Mouse (Mus musculus) neutrophil, adult 5-6 weeks (primary cell): ENCODE measurements around the gene Nfasc. TPM values are rescaled to one million over a fixed set of nuclear protein-coding genes. Genes with fewer than 3 reads are reported as not detected.

Source experiments
- ATAC-seq: fragments of 151-379, 151-347 bp; 2 replicates; pipeline ENCODE4 v1.8.0; 2017; ENCODE audit warnings: mild to moderate bottlenecking, moderate TSS enrichment; ENCODE audit not compliant: insufficient number of reproducible peaks, poor library complexity, low FRiP score, severe bottlenecking; ENCODE audit errors: extremely low read depth
- total RNA-seq: library from RNA; stranded (forward); fragments of 200-1000 nt; gene quantifications from 2 replicates; pipeline ENCODE4 v1.2.3, GENCODE M21; 2017

Nfasc gene
- under 0.01 TPM in 1 of 2 replicates, not detected in the other for total RNA-seq

- ATAC-seq = no peak
Measured at GRCm38 (mm10) chr1:132741175-132741997, at the start of gene Nfasc. Gene Nfasc, minus strand, starts transcription at chr1:132741797.

GRCm38 (mm10) chr1:132791049-132791448 is 49.5 kb upstream of the Nfasc start:
- peak; percentile 94 for ATAC-seq

GRCm38 (mm10) chr1:132786866-132787265 is 45.3 kb upstream of the Nfasc start:
- no peak for ATAC-seq

- ATAC-seq = no peak
Measured at GRCm38 (mm10) chr1:132781607-132782445, 40.2 kb upstream of the Nfasc start.

GRCm38 (mm10) chr1:132780961-132781360 is 39.4 kb upstream of the Nfasc start:
- no peak for ATAC-seq

- ATAC-seq = no peak
Measured at GRCm38 (mm10) chr1:132780254-132780653, 38.7 kb upstream of the Nfasc start.

GRCm38 (mm10) chr1:132774959-132775358 is 33.4 kb upstream of the Nfasc start:
- no peak for ATAC-seq

GRCm38 (mm10) chr1:132771377-132771776 is 29.8 kb upstream of the Nfasc start:
- ATAC-seq = no peak

- no peak for ATAC-seq
Measured at GRCm38 (mm10) chr1:132769559-132769958, 28.0 kb upstream of the Nfasc start.

- ATAC-seq = no peak
Measured at GRCm38 (mm10) chr1:132767422-132767821, 25.8 kb upstream of the Nfasc start.

GRCm38 (mm10) chr1:132765887-132766651 is 24.5 kb upstream of the Nfasc start:
- ATAC-seq = no peak

- ATAC-seq = no peak
Measured at GRCm38 (mm10) chr1:132765222-132765621, 23.6 kb upstream of the Nfasc start.

- ATAC-seq = no peak
Measured at GRCm38 (mm10) chr1:132759390-132759789, 17.8 kb upstream of the Nfasc start.

- ATAC-seq = 0 out of 2 replicates have a peak, but pooled peaks have one; percentile 13
Measured at GRCm38 (mm10) chr1:132758656-132759370, 17.2 kb upstream of the Nfasc start.

- no peak for ATAC-seq
Measured at GRCm38 (mm10) chr1:132755211-132755610, 13.6 kb upstream of the Nfasc start.

- no peak for ATAC-seq
Measured at GRCm38 (mm10) chr1:132749217-132749884, 7.8 kb upstream of the Nfasc start.

- ATAC-seq = no peak
Measured at GRCm38 (mm10) chr1:132746302-132746701, 4.7 kb upstream of the Nfasc start.

GRCm38 (mm10) chr1:132745636-132746035 is 4.0 kb upstream of the Nfasc start:
- no peak for ATAC-seq
